Mouse (Mus musculus) brown adipose tissue, adult 24 weeks (tissue): ENCODE results near the gene Sdha. TPM values are rescaled to one million over a fixed set of nuclear protein-coding genes. Genes with fewer than 3 reads are reported as not detected.

Experiments
- H3K27ac ChIP-seq: fragments of 200-500 bp; replicated peaks from 2 replicates; pipeline ENCODE4 v1.5.1; 2012; ENCODE audit warnings: low read depth, mild to moderate bottlenecking, low read length
- H3K4me1 ChIP-seq: fragments of 200-500 bp; 2 replicates; pipeline ENCODE4 v1.6.1; 2012; ENCODE audit warnings: low read length, mixed read lengths; ENCODE audit not compliant: control insufficient read depth, insufficient read depth, insufficient read length
- H3K4me3 ChIP-seq: fragments of 200-500 bp; 2 replicates; pipeline ENCODE4 v1.5.1; 2012; ENCODE audit warnings: low read depth, mild to moderate bottlenecking, low read length, moderate library complexity; ENCODE audit not compliant: insufficient read depth
- polyA plus RNA-seq: library from polyadenylated mRNA; stranded (reverse); fragments of >200 nt; gene quantifications from 2 replicates; pipeline ENCODE4 v1.2.4, GENCODE M21; 2012; ENCODE audit not compliant: missing spikeins, insufficient read depth, insufficient read length

The Sdha gene
- 1,578 and 1,653 TPM in 2 replicates for polyA plus RNA-seq

GRCm38 (mm10) chr13:74349566-74350434, at the start of gene Sdha, which contains the start of gene Ccdc127:
Gene Sdha (minus strand): TSS chr13:74350280.
Gene Ccdc127 (plus strand): TSS chr13:74350309.
- Histone ChIP-seq H3K27ac (peak within 1 kb of the TSS; percentile 99), H3K4me3 (peak within 1 kb of the TSS; percentile 80), H3K4me1 (peaks cover 2% of the 10 kb centered on the region; the same call in 1 of the 2 replicates)

- Histone ChIP-seq H3K27ac (no peak within 1 kb of the TSS), H3K4me1 (no peaks in the 10 kb centered on the region), H3K4me3 (peak within 1 kb of the TSS; percentile 16; the same call in 1 of the 2 replicates)
Observed at GRCm38 (mm10) chr13:74399298-74399839, 49.3 kb upstream of the Sdha start, which contains the start of gene Ftl1-ps1. Gene Ftl1-ps1 (plus strand): TSS chr13:74399694.

- Histone ChIP-seq H3K4me3 (no peak overlapping the region), H3K4me1 (no peaks in the 10 kb centered on the region), H3K27ac (no peak overlapping the region)
Observed at GRCm38 (mm10) chr13:74391156-74391555, 41.1 kb upstream of the Sdha start.

GRCm38 (mm10) chr13:74390371-74390990, 40.4 kb upstream of the Sdha start, which contains the start of gene Zfp72:
Gene Zfp72 (minus strand): TSS chr13:74390836.
- Histone ChIP-seq H3K27ac (no peak within 1 kb of the TSS), H3K4me1 (no peaks in the 10 kb centered on the region), H3K4me3 (peak within 1 kb of the TSS; percentile 66)

- Histone ChIP-seq H3K27ac (no peak overlapping the region), H3K4me1 (no peaks in the 10 kb centered on the region), H3K4me3 (peak overlapping the region; percentile 66; the same call in 1 of the 2 replicates)
Observed at GRCm38 (mm10) chr13:74389730-74390129, 39.6 kb upstream of the Sdha start.

GRCm38 (mm10) chr13:74382289-74382688, 32.2 kb upstream of the Sdha start:
- H3K27ac ChIP-seq, result no peak overlapping the region

GRCm38 (mm10) chr13:74381533-74382276, 31.6 kb upstream of the Sdha start:
- H3K4me1 ChIP-seq, result no peaks in the 10 kb centered on the region
- no peak overlapping the region for H3K27ac ChIP-seq
- no peak overlapping the region for H3K4me3 ChIP-seq

More at GRCm38 (mm10) chr13:74382289-74382688, 32.2 kb upstream of the Sdha start:
- Histone ChIP-seq H3K4me3 (no peak overlapping the region), H3K4me1 (no peaks in the 10 kb centered on the region)

- no peak within 1 kb of the TSS for H3K4me3 ChIP-seq
- H3K27ac ChIP-seq, result 0 out of 2 replicates have a peak within 1 kb of the TSS, but pooled peaks have one; percentile 6
- H3K4me1 ChIP-seq, result 0 out of 2 replicates have a peak, but pooled peaks cover 7% of the 10 kb centered on the region
Observed at GRCm38 (mm10) chr13:74363859-74364235, 13.8 kb upstream of the Sdha start, which contains the start of gene Lrrc14b. Gene Lrrc14b (minus strand): TSS chr13:74364005.

GRCm38 (mm10) chr13:74363176-74363858, 13.2 kb upstream of the Sdha start:
- Histone ChIP-seq H3K4me1 (0 out of 2 replicates have a peak, but pooled peaks cover 7% of the 10 kb centered on the region), H3K27ac (0 out of 2 replicates have a peak overlapping the region, but pooled peaks have one; percentile 6), H3K4me3 (no peak overlapping the region)

GRCm38 (mm10) chr13:74362218-74362617, 12.1 kb upstream of the Sdha start:
- Histone ChIP-seq H3K27ac (no peak overlapping the region), H3K4me3 (no peak overlapping the region), H3K4me1 (0 out of 2 replicates have a peak, but pooled peaks cover 7% of the 10 kb centered on the region)

GRCm38 (mm10) chr13:74356491-74356890, 6.4 kb upstream of the Sdha start:
- Histone ChIP-seq H3K27ac (no peak overlapping the region), H3K4me3 (no peak overlapping the region), H3K4me1 (no peaks in the 10 kb centered on the region)

GRCm38 (mm10) chr13:74350435-74350906, 391 bp upstream of the Sdha start:
- Histone ChIP-seq H3K27ac (peak overlapping the region; percentile 28; the same call in 1 of the 2 replicates), H3K4me3 (peak overlapping the region; percentile 70), H3K4me1 (peaks cover 2% of the 10 kb centered on the region; the same call in 1 of the 2 replicates)

- no peak overlapping the region for H3K4me3 ChIP-seq
- H3K27ac ChIP-seq, result no peak overlapping the region
- H3K4me1 ChIP-seq, result no peaks in the 10 kb centered on the region
Observed at GRCm38 (mm10) chr13:74341036-74341435, 9.0 kb downstream of the Sdha start.

- no peak overlapping the region for H3K27ac ChIP-seq
- H3K4me1 ChIP-seq, result no peaks in the 10 kb centered on the region
- no peak overlapping the region for H3K4me3 ChIP-seq
Observed at GRCm38 (mm10) chr13:74329321-74329720, 20.8 kb downstream of the Sdha start.
